Mouse (Mus musculus) granulocyte monocyte progenitor cell, adult 5-6 weeks (primary cell): ENCODE results near the gene Olfr1129. TPM values are rescaled to one million over a fixed set of nuclear protein-coding genes. Genes with fewer than 3 reads are reported as not detected.
"Not testable (repeated sequence)": the region's sequence is repeated elsewhere in the genome, so short reads cannot be mapped to it uniquely, and the experiment has no call there.

Experiments
- ATAC-seq: replicated peaks from 2 replicates; pipeline ENCODE4 v1.8.0; 2016; ENCODE audit warnings: mild to moderate bottlenecking, moderate TSS enrichment, inconsistent platforms; ENCODE audit not compliant: poor library complexity, severe bottlenecking
- total RNA-seq, 2 experiments: library from RNA; stranded (forward) in 1 of 2; stranded (reverse) in 1 of 2; fragments of 200-712, 200-1000 nt in 1 of 2; fragments of >200 nt in 1 of 2; fragmentation: Nextera tagmentation in 1 of 2; gene quantifications; 2 replicates each; pipeline ENCODE4 v1.2.3; 2014 to 2017

The Olfr1129 gene
- total RNA-seq (2014; fragmentation: Nextera tagmentation) (not detected in 2 replicates), total RNA-seq (2017) (not detected in 2 replicates)

DNA sequence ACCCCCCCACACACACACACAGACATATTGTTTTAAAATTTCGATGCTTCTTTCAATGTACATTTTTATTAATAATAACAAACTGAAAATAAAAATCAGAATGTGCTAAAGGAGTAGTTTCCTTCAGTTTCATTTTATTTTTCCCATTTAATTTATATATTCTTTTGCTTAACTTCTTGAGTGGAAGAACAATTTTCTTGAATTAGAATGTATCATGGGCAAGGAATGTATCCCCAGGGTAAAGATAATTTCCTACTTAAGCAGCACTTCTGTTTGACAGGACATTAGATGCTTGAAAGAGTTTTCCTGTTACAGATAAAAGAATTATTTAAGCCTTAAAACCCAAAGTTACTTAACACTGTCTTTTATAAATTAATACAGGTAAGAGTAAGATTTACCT lies at the start of gene Olfr1129:
Gene Olfr1129, plus strand, starts transcription at position 301 of the 400 bp plus-strand sequence.
- not testable (repeated sequence) for ATAC-seq

GRCm38 (mm10) chr2:87525899-87526616 lies 47.6 kb upstream of the Olfr1129 start:
- peak; percentile 59 for ATAC-seq

GRCm38 (mm10) chr2:87531496-87531895 lies 42.2 kb upstream of the Olfr1129 start, which contains the start of gene Olfr153:
TSS of gene Olfr153 (plus strand) at chr2:87531796.
- no peak for ATAC-seq

- ATAC-seq, result no peak
Measured at GRCm38 (mm10) chr2:87534826-87535225, 38.9 kb upstream of the Olfr1129 start.

- no peak for ATAC-seq
Measured at GRCm38 (mm10) chr2:87545442-87545841, 28.3 kb upstream of the Olfr1129 start, which contains the start of gene Olfr1128. TSS of gene Olfr1128 (minus strand) at chr2:87545542.

GRCm38 (mm10) chr2:87605912-87606311 lies 32.2 kb downstream of the Olfr1129 start, which contains the start of gene Olfr1130:
TSS of gene Olfr1130 (plus strand) at chr2:87606212.
- ATAC-seq, result not testable (repeated sequence)

- ATAC-seq, result no peak
Measured at GRCm38 (mm10) chr2:87626804-87627203, 53.1 kb downstream of the Olfr1129 start, which contains the start of gene Olfr1131. TSS of gene Olfr1131 (plus strand) at chr2:87627104.

Other genes starting within 250 kb of the Olfr1129 start
- gene Olfr1120, start 219.1 kb upstream of the Olfr1129 start, total RNA-seq (2014; fragmentation: Nextera tagmentation), result not detected in 2 replicates
- gene Olfr1120, start 219.1 kb upstream of the Olfr1129 start, total RNA-seq (2017), result not detected in 2 replicates
- not detected in 2 replicates for gene Olfr1121, start 204.0 kb upstream of the Olfr1129 start, total RNA-seq (2014; fragmentation: Nextera tagmentation)
- gene Olfr1121, start 204.0 kb upstream of the Olfr1129 start, total RNA-seq (2017), result not detected in 2 replicates
- not detected in 2 replicates for gene Olfr1122, start 188.1 kb upstream of the Olfr1129 start, total RNA-seq (2014; fragmentation: Nextera tagmentation)
- gene Olfr1122, start 188.1 kb upstream of the Olfr1129 start, total RNA-seq (2017), result not detected in 2 replicates
- not detected in 2 replicates for gene Olfr1123, start 157.3 kb upstream of the Olfr1129 start, total RNA-seq (2014; fragmentation: Nextera tagmentation)
- not detected in 2 replicates for gene Olfr1123, start 157.3 kb upstream of the Olfr1129 start, total RNA-seq (2017)
- gene Olfr1124, start 143.6 kb upstream of the Olfr1129 start, total RNA-seq (2014; fragmentation: Nextera tagmentation), result not detected in 2 replicates
- gene Olfr1124, start 143.6 kb upstream of the Olfr1129 start, total RNA-seq (2017), result not detected in 2 replicates
- not detected in 2 replicates for gene Olfr1126, start 119.9 kb upstream of the Olfr1129 start, total RNA-seq (2014; fragmentation: Nextera tagmentation)
- not detected in 2 replicates for gene Olfr1126, start 119.9 kb upstream of the Olfr1129 start, total RNA-seq (2017)
- not detected in 2 replicates for gene Pramel7, start 76.8 kb upstream of the Olfr1129 start, total RNA-seq (2014; fragmentation: Nextera tagmentation)
- not detected in 2 replicates for gene Pramel7, start 76.8 kb upstream of the Olfr1129 start, total RNA-seq (2017)
- gene Pramel6, start 67.3 kb upstream of the Olfr1129 start, total RNA-seq (2014; fragmentation: Nextera tagmentation), result not detected in 2 replicates
- not detected in 2 replicates for gene Pramel6, start 67.3 kb upstream of the Olfr1129 start, total RNA-seq (2017)
- gene Olfr153, start 42.1 kb upstream of the Olfr1129 start, total RNA-seq (2014; fragmentation: Nextera tagmentation), result not detected in 2 replicates
- not detected in 2 replicates for gene Olfr153, start 42.1 kb upstream of the Olfr1129 start, total RNA-seq (2017)
- not detected in 2 replicates for gene Olfr1128, start 28.4 kb upstream of the Olfr1129 start, total RNA-seq (2014; fragmentation: Nextera tagmentation)
- not detected in 2 replicates for gene Olfr1128, start 28.4 kb upstream of the Olfr1129 start, total RNA-seq (2017)
- not detected in 2 replicates for gene Olfr1130, start 32.3 kb downstream of the Olfr1129 start, total RNA-seq (2014; fragmentation: Nextera tagmentation)
- not detected in 2 replicates for gene Olfr1130, start 32.3 kb downstream of the Olfr1129 start, total RNA-seq (2017)
- not detected in 2 replicates for gene Olfr1131, start 53.2 kb downstream of the Olfr1129 start, total RNA-seq (2014; fragmentation: Nextera tagmentation)
- not detected in 2 replicates for gene Olfr1131, start 53.2 kb downstream of the Olfr1129 start, total RNA-seq (2017)
- gene Olfr1132, start 63.6 kb downstream of the Olfr1129 start, total RNA-seq (2014; fragmentation: Nextera tagmentation), result not detected in 2 replicates
- gene Olfr1132, start 63.6 kb downstream of the Olfr1129 start, total RNA-seq (2017), result not detected in 2 replicates
- not detected in 2 replicates for gene Olfr1133, start 73.5 kb downstream of the Olfr1129 start, total RNA-seq (2014; fragmentation: Nextera tagmentation)
- gene Olfr1133, start 73.5 kb downstream of the Olfr1129 start, total RNA-seq (2017), result not detected in 2 replicates
- not detected in 2 replicates for gene Olfr1134, start 84.6 kb downstream of the Olfr1129 start, total RNA-seq (2014; fragmentation: Nextera tagmentation)
- gene Olfr1134, start 84.6 kb downstream of the Olfr1129 start, total RNA-seq (2017), result not detected in 2 replicates
- not detected in 2 replicates for gene Olfr1135, start 99.8 kb downstream of the Olfr1129 start, total RNA-seq (2014; fragmentation: Nextera tagmentation)
- not detected in 2 replicates for gene Olfr1135, start 99.8 kb downstream of the Olfr1129 start, total RNA-seq (2017)
- gene Olfr1136, start 120.0 kb downstream of the Olfr1129 start, total RNA-seq (2014; fragmentation: Nextera tagmentation), result not detected in 2 replicates
- not detected in 2 replicates for gene Olfr1136, start 120.0 kb downstream of the Olfr1129 start, total RNA-seq (2017)
- not detected in 2 replicates for gene Olfr1137, start 139.3 kb downstream of the Olfr1129 start, total RNA-seq (2014; fragmentation: Nextera tagmentation)
- gene Olfr1137, start 139.3 kb downstream of the Olfr1129 start, total RNA-seq (2017), result not detected in 2 replicates
- gene Olfr1138, start 166.1 kb downstream of the Olfr1129 start, total RNA-seq (2014; fragmentation: Nextera tagmentation), result not detected in 2 replicates
- gene Olfr1138, start 166.1 kb downstream of the Olfr1129 start, total RNA-seq (2017), result not detected in 2 replicates
- gene Olfr1140, start 169.8 kb downstream of the Olfr1129 start, total RNA-seq (2014; fragmentation: Nextera tagmentation), result not detected in 2 replicates
- not detected in 2 replicates for gene Olfr1140, start 169.8 kb downstream of the Olfr1129 start, total RNA-seq (2017)
- gene Olfr1141, start 180.1 kb downstream of the Olfr1129 start, total RNA-seq (2014; fragmentation: Nextera tagmentation), result not detected in 2 replicates
- not detected in 2 replicates for gene Olfr1141, start 180.1 kb downstream of the Olfr1129 start, total RNA-seq (2017)
- not detected in 2 replicates for gene Olfr152, start 205.6 kb downstream of the Olfr1129 start, total RNA-seq (2014; fragmentation: Nextera tagmentation)
- gene Olfr152, start 205.6 kb downstream of the Olfr1129 start, total RNA-seq (2017), result not detected in 2 replicates
- not detected in 2 replicates for gene Olfr1143, start 226.7 kb downstream of the Olfr1129 start, total RNA-seq (2014; fragmentation: Nextera tagmentation)
- not detected in 2 replicates for gene Olfr1143, start 226.7 kb downstream of the Olfr1129 start, total RNA-seq (2017)
- gene Olfr1145, start 235.9 kb downstream of the Olfr1129 start, total RNA-seq (2014; fragmentation: Nextera tagmentation), result not detected in 2 replicates
- gene Olfr1145, start 235.9 kb downstream of the Olfr1129 start, total RNA-seq (2017), result not detected in 2 replicates